Comparison of ENCODE assay signal across 23 mouse cellular contexts in the genomic region with DNA sequence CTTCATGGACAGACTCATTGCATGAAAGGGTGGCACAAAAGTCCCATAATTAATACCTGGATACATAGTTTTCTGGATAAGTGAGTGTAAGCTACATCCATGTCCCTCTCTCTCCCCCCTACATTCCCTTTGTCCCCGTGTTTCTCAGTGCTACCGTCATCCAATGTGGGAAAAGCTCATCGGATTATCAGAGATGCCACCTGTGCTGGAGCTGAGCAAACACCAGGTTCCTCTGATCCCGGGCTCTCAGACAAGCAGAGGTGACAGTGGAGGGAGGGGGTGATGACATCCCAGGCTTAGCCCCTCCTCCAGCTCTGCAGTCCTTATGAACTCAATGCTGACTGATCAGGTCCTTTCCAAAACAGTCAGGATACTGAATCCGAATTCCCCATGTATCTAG. TPM values are rescaled to one million over a fixed set of nuclear protein-coding genes. Genes with fewer than 3 reads are reported as not detected.
"Had no signal": no experiment of that assay in that cellular context is flagged by ENCODE, and none has a peak within 500 bp of the region (broad histone marks: within the 10 kb centered on the region; RNA-seq: fewer than 3 reads in every experiment).

No protein-coding gene starts in this region.

- H3K4me2 ChIP-seq: liver, embryonic 15.5 days; midbrain, embryonic 11.5 days had no signal

- H3K4me1 ChIP-seq: liver, embryonic 15.5 days; lung, embryonic 15.5 days; megakaryocyte, embryonic 14.5 days had no signal

- H3K9me3 ChIP-seq: liver, embryonic 15.5 days; lung, embryonic 15.5 days; midbrain, embryonic 13.5 days; midbrain, embryonic 15.5 days; neural tube, embryonic 12.5 days; stomach, embryonic 15.5 days had no signal

- H3K9ac ChIP-seq: liver, embryonic 15.5 days; liver, postnatal 0 days; lung, embryonic 15.5 days; midbrain, embryonic 13.5 days; neural tube, embryonic 12.5 days; stomach, embryonic 15.5 days had no signal

- ATAC-seq: liver, postnatal 0 days; lung, postnatal 0 days had no signal

- H3K36me3 ChIP-seq: liver, embryonic 15.5 days; lung, embryonic 15.5 days; midbrain, embryonic 13.5 days; midbrain, embryonic 15.5 days; neural tube, embryonic 12.5 days; stomach, embryonic 15.5 days had no signal

- H3K27ac ChIP-seq: liver, embryonic 15.5 days; lung, embryonic 15.5 days; macrophage; midbrain, embryonic 13.5 days; midbrain, embryonic 15.5 days; neural tube, embryonic 12.5 days; stomach, embryonic 15.5 days; stomach, postnatal 0 days had no signal

- H3K4me3 ChIP-seq: liver, embryonic 15.5 days; lung, embryonic 15.5 days; megakaryocyte, embryonic 14.5 days; neural tube, embryonic 12.5 days had no signal

- DNase-seq: liver, postnatal 0 days; lung, adult 2 months; lung, postnatal 14 days; lung, postnatal 36 days; right cerebral cortex, postnatal 14 days; thymus, adult 2 months; thymus, postnatal 25 days; thymus, postnatal 4 days had no signal

RNA-seq across cellular contexts. Expression of gene Cckbr, which starts 1.2 kb away (rescaled TPM):
- polyA plus RNA-seq: liver, embryonic 15.5 days; liver, postnatal 0 days; lung, adult 2 months; macrophage; urinary bladder, adult 2 months had no signal

RNA-seq across cellular contexts. Expression of gene Cnga4, which starts 20.0 kb away (rescaled TPM):
- polyA plus RNA-seq: liver, embryonic 15.5 days; liver, postnatal 0 days; lung, embryonic 15.5 days; lung, postnatal 0 days; macrophage; midbrain, embryonic 11.5 days; midbrain, embryonic 13.5 days; neural tube, embryonic 14.5 days; spleen, adult 2 months; stomach, embryonic 15.5 days; stomach, postnatal 0 days had no signal

RNA-seq across cellular contexts. Expression of gene Gm5901, which starts 49.5 kb away (rescaled TPM):
- polyA plus RNA-seq: liver, embryonic 15.5 days; liver, postnatal 0 days; lung, adult 2 months; lung, embryonic 15.5 days; lung, postnatal 0 days; macrophage; midbrain, embryonic 11.5 days; midbrain, embryonic 13.5 days; midbrain, embryonic 15.5 days; neural tube, embryonic 12.5 days; neural tube, embryonic 14.5 days; spleen, adult 2 months; stomach, embryonic 15.5 days; stomach, postnatal 0 days; urinary bladder, adult 2 months had no signal

RNA-seq across cellular contexts. Expression of gene Olfr692, which starts 56.3 kb away (rescaled TPM):
- polyA plus RNA-seq: liver, embryonic 15.5 days; liver, postnatal 0 days; lung, adult 2 months; lung, embryonic 15.5 days; lung, postnatal 0 days; macrophage; midbrain, embryonic 11.5 days; midbrain, embryonic 13.5 days; midbrain, embryonic 15.5 days; neural tube, embryonic 12.5 days; neural tube, embryonic 14.5 days; spleen, adult 2 months; stomach, embryonic 15.5 days; stomach, postnatal 0 days; testis, adult 2 months; thymus, adult 2 months; urinary bladder, adult 2 months had no signal
